Mouse (Mus musculus) MEL (cell line): ENCODE data around the gene Enpp3. TPM values are rescaled to one million over a fixed set of nuclear protein-coding genes. Genes with fewer than 3 reads are reported as not detected.
A peak's percentile ranks its signal among the peaks of the same experiment; 100 is the strongest.

Source experiments
- DNase-seq: peaks from one replicate; pipeline ENCODE4 v3.0.0; 2011; ENCODE audit warnings: low read depth, low spot score
- H3K27ac ChIP-seq: 2 replicates; pipeline ENCODE4 v1.5.1; 2012; ENCODE audit warnings: low read depth, mild to moderate bottlenecking, control low read depth, low read length, moderate library complexity; ENCODE audit not compliant: control insufficient read depth
- H3K27me3 ChIP-seq, 2 experiments: fragments of 150-350 bp in 1 of 2; sonication (generic) in 1 of 2; 2 replicates each; pipeline ENCODE4 v1.6.1; 2012; ENCODE audit warnings: low read length in 2 of 2, mild to moderate bottlenecking in 2 of 2, improper control_type of control experiment in 1 of 2, moderate library complexity in 1 of 2; ENCODE audit not compliant: insufficient read depth in 2 of 2, control insufficient read depth in 1 of 2
- H3K36me3 ChIP-seq, 2 experiments: 2 replicates each; pipeline ENCODE4 v1.6.1; 2012 to 2014; ENCODE audit warnings: low read length in 2 of 2, improper control_type of control experiment in 1 of 2, inconsistent platforms in 1 of 2, mild to moderate bottlenecking in 1 of 2; ENCODE audit not compliant: insufficient read depth in 2 of 2, control insufficient read depth in 1 of 2
- H3K4me1 ChIP-seq, 2 experiments: fragments of 150-350 bp in 1 of 2; sonication (generic) in 1 of 2; 2 replicates each; pipeline ENCODE4 v1.6.1; 2012; ENCODE audit warnings: low read length in 2 of 2, improper control_type of control experiment in 1 of 2, mild to moderate bottlenecking in 1 of 2; ENCODE audit not compliant: insufficient read depth in 2 of 2, control insufficient read depth in 1 of 2
- H3K4me3 ChIP-seq, 2 experiments: fragments of 150-350 bp in 1 of 2; sonication (generic) in 1 of 2; 2 replicates each; pipeline ENCODE4 v1.5.1; 2012; ENCODE audit warnings: low read depth in 2 of 2, low read length in 2 of 2, mild to moderate bottlenecking in 2 of 2, moderate library complexity in 2 of 2, control low read depth in 1 of 2, improper control_type of control experiment in 1 of 2; ENCODE audit not compliant: control insufficient read depth in 1 of 2, insufficient read depth in 1 of 2
- H3K79me2 ChIP-seq: 2 replicates; pipeline ENCODE4 v1.6.1; 2012; ENCODE audit warnings: mild to moderate bottlenecking, low read length, moderate library complexity; ENCODE audit not compliant: control insufficient read depth, poor library complexity, insufficient read depth
- H3K9ac ChIP-seq: 2 replicates; pipeline ENCODE4 v1.6.1; 2012; ENCODE audit warnings: low read depth, mild to moderate bottlenecking, control low read depth, low read length, moderate library complexity; ENCODE audit not compliant: control insufficient read depth, poor library complexity, severe bottlenecking
- H3K9me3 ChIP-seq: fragments of 150-350 bp; sonication (generic); replicated peaks from 2 replicates; pipeline ENCODE4 v1.6.1; 2012; ENCODE audit warnings: mild to moderate bottlenecking, low read length, improper control_type of control experiment, moderate library complexity; ENCODE audit not compliant: insufficient read depth
- CHD1 ChIP-seq: IDR thresholded peaks from 2 replicates; pipeline ENCODE4 v1.6.1; 2012; ENCODE audit warnings: low read depth, mild to moderate bottlenecking, inconsistent platforms, low read length, improper control_type of control experiment
- CTCF ChIP-seq, 3 experiments: IDR thresholded peaks in 2 of 3; conservative IDR thresholded peaks in 1 of 3; 2 replicates each; pipeline ENCODE4 v1.5.1; 2011 to 2012; ENCODE audit warnings: low read length in 3 of 3, low read depth in 2 of 3, mild to moderate bottlenecking in 2 of 3, improper control_type of control experiment in 1 of 3, inconsistent platforms in 1 of 3, mixed read lengths in 1 of 3, moderate library complexity in 1 of 3; ENCODE audit not compliant: control insufficient read depth in 1 of 3, insufficient read depth in 1 of 3, poor library complexity in 1 of 3, severe bottlenecking in 1 of 3
- ELF1 ChIP-seq: IDR thresholded peaks from 2 replicates; pipeline ENCODE4 v1.6.1; 2014; ENCODE audit warnings: low read depth, mild to moderate bottlenecking, inconsistent platforms, low read length, improper control_type of control experiment, moderate library complexity
- GATA1 ChIP-seq: IDR thresholded peaks from 2 replicates; pipeline ENCODE4 v1.6.1; 2011; ENCODE audit warnings: low read depth, low read length, improper control_type of control experiment
- HCFC1 ChIP-seq: IDR thresholded peaks from 2 replicates; pipeline ENCODE4 v1.6.1; 2012; ENCODE audit warnings: low read depth, mild to moderate bottlenecking, inconsistent platforms, low read length, improper control_type of control experiment, moderate library complexity
- MAX ChIP-seq: IDR thresholded peaks from 2 replicates; pipeline ENCODE4 v1.6.1; 2011; ENCODE audit warnings: low read length, improper control_type of control experiment
- MAZ ChIP-seq: IDR thresholded peaks from 2 replicates; pipeline ENCODE4 v1.6.1; 2012; ENCODE audit warnings: low read depth, mild to moderate bottlenecking, inconsistent platforms, low read length, improper control_type of control experiment
- MXI1 ChIP-seq: IDR thresholded peaks from 2 replicates; pipeline ENCODE4 v1.6.1; 2011; ENCODE audit warnings: mild to moderate bottlenecking, low read depth, low read length, improper control_type of control experiment
- MYB ChIP-seq: IDR thresholded peaks from 2 replicates; pipeline ENCODE4 v1.6.1; 2011; ENCODE audit warnings: mild to moderate bottlenecking, low read depth, low read length, improper control_type of control experiment
- MYC ChIP-seq: IDR thresholded peaks from 2 replicates; pipeline ENCODE4 v1.6.1; 2011; ENCODE audit warnings: low read depth, mild to moderate bottlenecking, low read length, improper control_type of control experiment, moderate library complexity
- RAD21 ChIP-seq: IDR thresholded peaks from 2 replicates; pipeline ENCODE4 v1.6.1; 2011; ENCODE audit warnings: mild to moderate bottlenecking, low read depth, low read length, improper control_type of control experiment
- RCOR1 ChIP-seq: IDR thresholded peaks from 2 replicates; pipeline ENCODE4 v1.6.1; 2012; ENCODE audit warnings: low read depth, mild to moderate bottlenecking, inconsistent platforms, low read length, improper control_type of control experiment
- SIN3A ChIP-seq: IDR thresholded peaks from 2 replicates; pipeline ENCODE4 v1.6.1; 2012; ENCODE audit warnings: low read length, improper control_type of control experiment, inconsistent platforms
- SMC3 ChIP-seq: IDR thresholded peaks from 2 replicates; pipeline ENCODE4 v1.6.1; 2011; ENCODE audit warnings: low read depth, low read length, improper control_type of control experiment
- TCF12 ChIP-seq: IDR thresholded peaks from 2 replicates; pipeline ENCODE4 v1.6.1; 2014; ENCODE audit warnings: low read depth, mild to moderate bottlenecking, inconsistent platforms, low read length, improper control_type of control experiment, moderate library complexity
- USF2 ChIP-seq, 2 experiments: IDR thresholded peaks; 2 replicates each; pipeline ENCODE4 v1.6.1; 2011 to 2012; ENCODE audit warnings: improper control_type of control experiment in 2 of 2, low read length in 2 of 2, borderline replicate concordance in 1 of 2, inconsistent platforms in 1 of 2, low read depth in 1 of 2, mild to moderate bottlenecking in 1 of 2; ENCODE audit not compliant: insufficient read depth in 1 of 2
- ZC3H11A ChIP-seq: IDR thresholded peaks from 2 replicates; pipeline ENCODE4 v1.6.1; 2012; ENCODE audit warnings: low read depth, mild to moderate bottlenecking, inconsistent platforms, low read length, improper control_type of control experiment
- ZKSCAN1 ChIP-seq: IDR thresholded peaks from 2 replicates; pipeline ENCODE4 v1.6.1; 2012; ENCODE audit warnings: low read depth, mild to moderate bottlenecking, inconsistent platforms, low read length, improper control_type of control experiment, moderate library complexity
- ZMIZ1 ChIP-seq: IDR thresholded peaks from 2 replicates; pipeline ENCODE4 v1.6.1; 2012; ENCODE audit warnings: low read depth, mild to moderate bottlenecking, inconsistent platforms, low read length, improper control_type of control experiment, moderate library complexity
- polyA plus RNA-seq, 2 experiments: library from polyadenylated mRNA; stranded (reverse) in 1 of 2; unstranded in 1 of 2; fragments of >175 nt in 1 of 2; fragments of >200 nt in 1 of 2; gene quantifications; 2 replicates each; pipeline versions ENCODE4 v1.2.1 to v1.2.4; 2012; ENCODE audit warnings: low replicate concordance in 2 of 2, low read depth in 1 of 2; ENCODE audit not compliant: insufficient read length in 2 of 2, insufficient read depth in 1 of 2, missing spikeins in 1 of 2
- total RNA-seq: library from RNA; depleted of rRNA; stranded (reverse); fragments of 300-350 nt; gene quantifications from 2 replicates; pipeline ENCODE4 v1.2.3, GENCODE M21; 2012

Gene Enpp3
- total and polyA plus RNA-seq, 3 experiments, result 0.08 to 0.22 TPM; not detected in 1

GRCm38 (mm10) chr10:24754251-24754835, 88.3 kb downstream of the Enpp3 start (continued):
- TF ChIP-seq MXI1 (peak; percentile 43; the same call in 1 of the 2 replicates), TCF12 (peak; percentile 21; the same call in 1 of the 2 replicates), ZMIZ1 (peak; percentile 65; the same call in 1 of the 2 replicates), ZKSCAN1 (no peak), MAZ (0 out of 2 replicates have a peak, but pooled peaks have one; percentile 29), RCOR1 (peak; percentile 13; the same call in 1 of the 2 replicates), CHD1 (no peak), HCFC1 (peak; percentile 82), CTCF (IDR thresholded peaks at IDR 0.05 in 2 of 3, conservative IDR thresholded peaks at IDR 0.05 in 1 of 3; ENCODE audit: control insufficient read depth in 1 of 3, insufficient read depth in 1 of 3, low read depth in 2 of 3, low read length in 3 of 3, poor library complexity in 1 of 3, severe bottlenecking in 1 of 3) (no peak), ZC3H11A (no peak)
- TF ChIP-seq, all 39 proteins: peak for 15

GRCm38 (mm10) chr10:24753536-24754250, 88.9 kb downstream of the Enpp3 start:
- peak overlapping the region; percentile 90 to 93 for H3K4me3 ChIP-seq
- peaks cover 0 to 24% of the 10 kb centered on the region in 2 experiments; a peak in 2 of 4 replicates for H3K36me3 ChIP-seq
- peak; percentile 68 for DNase-seq
- TF ChIP-seq USF2 (IDR thresholded peaks at IDR 0.05; ENCODE audit: borderline replicate concordance in 1 of 2, insufficient read depth in 1 of 2, low read depth in 1 of 2, low read length in 2 of 2) (no peak), ELF1 (no peak), HCFC1 (no peak), RAD21 (no peak), MYB (peak; percentile 47; the same call in 1 of the 2 replicates), SIN3A (peak; percentile 68), ZC3H11A (no peak), MAX (peak; percentile 21; the same call in 1 of the 2 replicates), MXI1 (peak; percentile 64), SMC3 (no peak), MYC (0 out of 2 replicates have a peak, but pooled peaks have one; percentile 30), GATA1 (peak; percentile 14; the same call in 1 of the 2 replicates)
- TF ChIP-seq, all 39 proteins: peak for 6
- H3K4me1 ChIP-seq, result peaks cover 10 to 25% of the 10 kb centered on the region in 2 experiments
- peak overlapping the region; percentile 62 for H3K9ac ChIP-seq
- no peaks in the 10 kb centered on the region for H3K27me3 ChIP-seq
- no peaks in the 10 kb centered on the region for H3K9me3 ChIP-seq
- H3K79me2 ChIP-seq, result no peaks in the 10 kb centered on the region
- peak overlapping the region; percentile 67 for H3K27ac ChIP-seq
